Mouse (Mus musculus): ENCODE data around the gene Mettl2.
A peak's percentile ranks its signal among the peaks of the same experiment; 100 is the strongest.

Mettl2 gene

DNA sequence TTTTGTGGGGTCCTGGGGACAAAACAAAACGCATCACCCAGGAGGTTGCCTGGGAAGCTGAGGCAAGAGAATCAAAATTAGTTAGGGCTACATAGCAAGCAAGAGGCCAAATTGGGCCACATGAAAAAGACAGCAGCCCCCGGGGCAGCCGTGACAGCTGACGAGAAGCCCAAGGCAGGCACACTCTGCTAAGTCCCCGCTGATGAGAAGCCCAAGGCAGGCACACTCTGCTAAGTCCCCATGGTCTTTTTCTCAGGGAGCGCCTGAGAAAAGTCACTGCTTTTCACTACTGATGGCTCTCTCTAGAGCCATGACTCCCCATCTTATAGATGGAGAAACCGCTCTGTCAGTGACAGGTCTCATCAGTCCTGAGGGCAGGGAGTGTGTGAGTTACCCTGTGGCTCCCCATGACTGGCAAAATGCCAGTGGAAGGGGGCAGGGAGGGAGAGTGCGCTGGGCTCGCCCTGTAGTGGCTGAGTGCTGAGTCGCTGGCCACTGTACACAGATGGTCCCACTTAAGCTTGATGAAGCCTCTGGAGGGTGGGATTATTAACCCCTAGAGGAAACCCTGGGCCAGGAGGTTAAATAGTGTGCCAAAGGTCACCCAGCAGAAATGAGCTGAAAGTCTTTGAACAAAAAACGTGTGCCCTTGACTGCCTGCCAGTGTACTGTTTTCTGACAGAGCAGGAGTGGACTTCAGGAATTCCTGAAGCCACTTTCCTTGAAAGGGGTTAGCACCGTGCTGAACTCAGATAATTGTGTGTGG is 27.0 kb downstream of the Mettl2 start:
- DNase-seq: no peak

- no peak for DNase-seq
These were observed 29.7 kb downstream of the Mettl2 start for GRCm38 (mm10) chr11:105155915-105156314.

- DNase-seq: no peak
These were observed 30.6 kb downstream of the Mettl2 start for GRCm38 (mm10) chr11:105156748-105157267.

DNA sequence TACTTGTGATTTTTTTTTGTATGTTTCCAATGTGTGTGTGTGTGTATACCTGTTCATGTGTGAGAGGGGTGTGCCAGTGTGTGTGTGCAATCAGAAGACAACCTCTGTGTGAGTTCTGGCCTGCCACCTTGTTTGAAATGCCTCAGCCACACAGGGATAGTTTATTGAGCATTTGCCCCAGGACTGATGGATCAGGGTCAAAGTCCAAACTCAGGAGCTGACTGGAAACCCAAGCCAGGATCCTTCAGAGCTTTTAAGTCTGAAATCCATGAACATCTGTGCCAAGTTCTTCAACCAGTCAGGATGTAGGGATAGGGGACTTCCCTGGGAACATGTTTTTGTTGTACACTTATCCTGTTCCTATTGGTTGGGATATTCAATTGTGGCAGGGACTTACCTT is 31.8 kb downstream of the Mettl2 start:
- no peak for DNase-seq

DNA sequence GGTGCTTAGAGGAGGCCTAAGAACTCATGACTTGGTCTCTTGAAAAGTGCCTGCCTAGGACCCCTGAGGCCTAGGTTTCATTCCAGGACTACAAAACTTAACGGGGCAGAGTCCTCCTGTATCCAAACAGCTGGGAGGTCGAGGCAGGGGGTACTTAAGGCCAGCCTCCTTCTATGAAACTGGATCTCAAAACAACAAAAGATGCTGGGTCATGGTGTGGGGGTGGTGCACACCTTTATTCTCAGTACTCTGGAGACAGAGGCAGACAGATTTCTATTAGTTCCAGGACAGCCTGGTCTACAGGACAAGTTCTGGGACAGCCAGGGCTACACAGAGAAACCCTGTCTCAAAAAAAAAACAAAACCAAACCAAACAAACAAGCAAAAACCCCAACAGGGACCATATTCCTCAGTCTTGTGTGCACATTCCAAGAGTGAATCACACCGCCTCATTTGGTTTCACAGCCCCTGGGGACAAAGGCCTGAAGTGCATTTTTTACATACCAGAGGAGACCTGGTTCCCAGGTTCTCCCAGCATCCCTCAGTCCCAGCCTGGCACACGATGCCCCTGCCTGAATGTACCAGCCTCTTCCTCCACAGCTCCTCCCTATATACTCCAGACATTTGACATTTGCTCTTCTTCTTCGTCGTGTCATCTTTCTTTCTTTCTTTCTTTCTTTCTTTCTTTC is 33.6 kb downstream of the Mettl2 start:
- DNase-seq: no peak

- DNase-seq: no peak
These were observed 35.2 kb downstream of the Mettl2 start for GRCm38 (mm10) chr11:105161411-105161810.

- no peak for DNase-seq
These were observed 38.6 kb downstream of the Mettl2 start for GRCm38 (mm10) chr11:105164516-105165510.

GRCm38 (mm10) chr11:105166780-105167179 is 40.6 kb downstream of the Mettl2 start:
- no peak for DNase-seq

DNA sequence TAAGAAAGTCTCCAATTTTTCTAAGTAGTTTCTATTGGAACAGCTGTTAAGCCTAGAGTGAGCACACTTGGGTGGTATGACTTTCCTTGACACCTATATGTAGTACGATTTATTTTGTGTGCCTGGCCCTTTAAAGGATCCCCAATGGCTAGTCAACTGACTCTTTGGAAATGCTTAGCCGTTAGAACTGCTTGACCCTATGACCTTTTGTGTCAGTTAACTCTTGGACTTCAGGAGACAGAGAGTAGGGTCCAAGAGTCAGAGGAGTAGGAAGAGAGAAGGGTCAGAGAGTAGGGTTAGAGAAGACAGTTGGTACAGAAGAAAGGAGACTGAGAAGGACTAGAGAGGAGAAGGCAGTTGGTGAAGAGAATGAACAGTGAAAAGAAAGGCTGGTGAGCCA is 52.3 kb downstream of the Mettl2 start, which contains the start of gene Tlk2:
Gene Tlk2 (plus strand): TSS at position 292 of the 400 bp plus-strand sequence.
- DNase-seq: no peak

- DNase-seq: no peak
These were observed 53.3 kb downstream of the Mettl2 start for GRCm38 (mm10) chr11:105179523-105179922.

- peak; percentile 69 to 79 for DNase-seq
These were observed 54.4 kb downstream of the Mettl2 start for GRCm38 (mm10) chr11:105180471-105181091.

- DNase-seq: peak; percentile 94 to 97
These were observed 55.0 kb downstream of the Mettl2 start for GRCm38 (mm10) chr11:105181126-105181637.

DNA sequence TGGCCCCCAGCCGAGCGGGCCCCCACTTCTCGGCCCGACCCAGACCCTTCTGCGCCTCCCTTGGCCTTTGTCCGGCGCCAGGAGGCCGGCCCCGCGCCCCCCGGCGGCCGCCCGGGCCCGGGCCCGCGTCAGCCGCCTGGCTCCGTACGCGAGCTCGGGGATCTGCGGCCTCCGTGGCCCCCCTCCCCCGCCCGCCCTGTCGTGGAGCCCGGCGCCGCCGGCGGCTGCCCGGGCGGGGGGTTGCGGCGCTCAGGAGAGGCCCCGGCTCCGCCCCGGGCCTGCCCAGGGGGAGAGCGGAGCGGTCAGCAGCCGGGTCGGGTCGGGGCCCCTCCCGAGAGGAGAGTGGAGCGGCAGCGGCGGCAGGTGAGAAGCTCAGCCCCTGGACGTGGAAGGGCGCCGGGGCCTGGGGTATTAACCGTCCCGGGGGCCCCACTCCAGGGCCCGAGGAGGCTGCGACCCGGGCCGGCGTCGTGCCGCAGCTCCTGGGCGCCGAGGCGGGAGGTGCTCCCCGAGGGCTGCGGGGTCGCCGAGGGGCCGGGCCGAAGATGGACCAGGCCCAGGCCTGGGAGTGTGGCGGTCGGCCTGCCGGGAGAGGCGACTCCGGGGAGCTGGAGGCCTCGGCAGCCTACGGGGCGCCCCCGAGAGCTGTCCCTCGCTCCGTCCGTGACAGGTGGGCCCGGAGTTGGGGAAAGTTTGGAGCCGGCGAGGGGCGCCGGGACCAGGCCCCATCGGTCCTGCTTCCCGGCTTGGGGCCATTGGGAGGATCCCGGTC is 55.6 kb downstream of the Mettl2 start:
- peak; percentile 65 to 67 for DNase-seq

DNA sequence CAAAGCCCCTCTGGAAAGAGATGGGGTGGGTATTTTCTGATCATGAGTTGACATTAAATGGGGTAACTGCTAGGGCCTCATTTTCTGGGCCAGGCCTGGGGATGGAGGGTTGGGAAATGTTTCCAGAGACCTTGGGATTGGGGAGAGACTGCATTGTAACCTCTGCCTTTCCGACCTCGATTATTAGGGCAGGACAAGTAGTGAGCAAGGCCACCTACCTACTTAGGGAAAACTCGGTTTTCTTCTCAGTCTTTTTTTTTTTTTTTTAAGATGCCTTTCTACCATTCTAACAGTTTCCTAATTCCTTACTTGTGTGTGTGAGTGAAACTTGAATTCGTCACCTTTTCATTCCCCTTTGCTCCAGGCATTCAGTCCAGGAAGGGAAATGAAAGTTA is 56.2 kb downstream of the Mettl2 start:
- DNase-seq: no peak

DNA sequence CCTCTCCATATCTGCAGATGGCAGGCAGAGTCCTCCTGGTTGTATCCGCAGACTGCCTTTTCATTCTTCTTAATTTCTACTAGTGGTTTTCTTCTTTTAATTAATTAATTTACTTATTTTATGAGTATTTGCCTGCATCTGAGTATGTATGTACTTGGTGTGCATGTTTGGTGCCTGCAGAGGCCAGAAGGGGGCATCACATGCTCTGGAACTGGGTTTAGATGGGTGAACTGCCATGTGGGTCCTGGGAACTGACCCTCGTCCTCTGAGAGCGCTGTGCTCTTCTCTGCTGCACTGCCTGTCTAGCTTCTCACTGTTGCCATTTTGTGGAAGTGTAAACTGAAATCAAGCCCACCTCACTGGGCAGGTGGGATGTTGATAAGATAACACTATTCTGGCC is 58.5 kb downstream of the Mettl2 start:
- peak in 1 of 2 experiments; percentile 9 for DNase-seq

Data from thymus, postnatal 36 days (tissue).